Mouse (Mus musculus): ENCODE results near the gene Mblac1.
A peak's percentile ranks its signal among the peaks of the same experiment; 100 is the strongest.

The Mblac1 gene

GRCm38 (mm10) chr5:138193771-138194727 is at the start of gene Mblac1:
Mblac1 (plus strand) TSS chr5:138194314.
- peak; percentile 95 for DNase-seq (ENCODE audit: low read depth, low spot score)

- DNase-seq (ENCODE audit: low read depth, low spot score): no peak
These were observed 39.7 kb upstream of the Mblac1 start for GRCm38 (mm10) chr5:138154390-138154789.

- DNase-seq (ENCODE audit: low read depth, low spot score): peak; percentile 99
These were observed 38.6 kb upstream of the Mblac1 start, which contains the start of gene Zfp113 for GRCm38 (mm10) chr5:138155443-138155976. Zfp113 (minus strand) TSS chr5:138155744.

- DNase-seq (ENCODE audit: low read depth, low spot score): peak; percentile 74
These were observed 33.8 kb upstream of the Mblac1 start for GRCm38 (mm10) chr5:138160224-138160762.

- peak; percentile 95 for DNase-seq (ENCODE audit: low read depth, low spot score)
These were observed 33.1 kb upstream of the Mblac1 start, which contains the start of gene Cops6 for GRCm38 (mm10) chr5:138160842-138161665. Cops6 (plus strand) TSS chr5:138161071.

- DNase-seq (ENCODE audit: low read depth, low spot score): peak; percentile 80
These were observed 31.1 kb upstream of the Mblac1 start for GRCm38 (mm10) chr5:138163046-138163445.

- no peak for DNase-seq (ENCODE audit: low read depth, low spot score)
These were observed 30.5 kb upstream of the Mblac1 start for GRCm38 (mm10) chr5:138163610-138164009.

- no peak for DNase-seq (ENCODE audit: low read depth, low spot score)
These were observed 28.5 kb upstream of the Mblac1 start for GRCm38 (mm10) chr5:138165594-138165993.

- DNase-seq (ENCODE audit: low read depth, low spot score): peak; percentile 97
These were observed 23.1 kb upstream of the Mblac1 start for GRCm38 (mm10) chr5:138170936-138171561.

- DNase-seq (ENCODE audit: low read depth, low spot score): peak; percentile 98
These were observed 22.2 kb upstream of the Mblac1 start, which contains the start of the genes Ap4m1 and Mcm7 for GRCm38 (mm10) chr5:138171695-138172491. Ap4m1 (plus strand) TSS chr5:138172002. Mcm7 (minus strand) TSS chr5:138172422.

GRCm38 (mm10) chr5:138173217-138173616 is 20.9 kb upstream of the Mblac1 start:
- peak; percentile 58 for DNase-seq (ENCODE audit: low read depth, low spot score)

GRCm38 (mm10) chr5:138186950-138187638 is 7.0 kb upstream of the Mblac1 start, which contains the start of the genes Taf6 and Cnpy4:
Taf6 (minus strand) TSS chr5:138187451.
Cnpy4 (plus strand) TSS chr5:138187485.
- peak; percentile 88 for DNase-seq (ENCODE audit: low read depth, low spot score)

- peak; percentile 90 for DNase-seq (ENCODE audit: low read depth, low spot score)
These were observed 6.3 kb upstream of the Mblac1 start for GRCm38 (mm10) chr5:138187661-138188306.

- no peak for DNase-seq (ENCODE audit: low read depth, low spot score)
These were observed 736 bp downstream of the Mblac1 start for GRCm38 (mm10) chr5:138194755-138195345.

GRCm38 (mm10) chr5:138195463-138195862 is 1.3 kb downstream of the Mblac1 start:
- DNase-seq (ENCODE audit: low read depth, low spot score): no peak

GRCm38 (mm10) chr5:138199576-138199975 is 5.5 kb downstream of the Mblac1 start:
- DNase-seq (ENCODE audit: low read depth, low spot score): peak; percentile 55

GRCm38 (mm10) chr5:138202086-138202485 is 8.0 kb downstream of the Mblac1 start:
- DNase-seq (ENCODE audit: low read depth, low spot score): no peak

- no peak for DNase-seq (ENCODE audit: low read depth, low spot score)
These were observed 13.1 kb downstream of the Mblac1 start for GRCm38 (mm10) chr5:138207253-138207652.

All from ES-CJ7 (cell line).